Mouse (Mus musculus): ENCODE measurements around the gene Pbp2. TPM values are rescaled to one million over a fixed set of nuclear protein-coding genes. Genes with fewer than 3 reads are reported as not detected.

Pbp2 gene
- 0.20 TPM in 1 of 2 replicates, not detected in the other for polyA plus RNA-seq (2016; fragmentation: Nextera tagmentation; extraction: Ambion mirVana)

DNA sequence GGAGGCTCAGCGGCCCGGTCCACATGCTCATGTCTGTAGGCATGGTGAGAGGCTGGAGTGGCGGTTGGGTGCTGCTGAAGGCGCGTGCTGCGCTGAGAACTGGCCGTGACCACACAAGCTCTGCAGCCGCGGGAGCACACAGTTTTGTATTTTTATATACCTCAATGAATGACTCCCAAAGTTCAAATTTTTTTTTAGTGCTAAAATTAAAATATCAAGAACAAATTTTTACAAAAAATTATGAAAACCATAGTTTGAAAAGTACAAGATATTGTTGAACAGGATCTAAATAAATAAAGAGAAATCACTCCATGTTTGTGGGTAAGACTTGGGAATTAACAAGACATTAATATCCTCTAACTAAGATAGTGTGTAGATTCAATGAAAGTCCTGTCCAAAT is at the start of gene Pbp2:
TSS of gene Pbp2 (minus strand) at position 101 of the 400 bp plus-strand sequence.
- no peak within 1 kb of the TSS for H3K4me3 ChIP-seq
- no peaks in the 10 kb centered on the region for H3K9me3 ChIP-seq
- no peak within 1 kb of the TSS for H3K4me2 ChIP-seq (replicated peaks)
- H3K9ac ChIP-seq = no peak within 1 kb of the TSS
- H3K4me1 ChIP-seq = no peaks in the 10 kb centered on the region
- 98% methylated on average over 9 of the region's 9 CpGs for WGBS
- H3K36me3 ChIP-seq = no peaks in the 10 kb centered on the region
- no peak for ATAC-seq (ENCODE audit: low FRiP score, low read depth)
- H3K27ac ChIP-seq = no peak within 1 kb of the TSS
- no peaks in the 10 kb centered on the region for H3K27me3 ChIP-seq (replicated peaks)

DNA sequence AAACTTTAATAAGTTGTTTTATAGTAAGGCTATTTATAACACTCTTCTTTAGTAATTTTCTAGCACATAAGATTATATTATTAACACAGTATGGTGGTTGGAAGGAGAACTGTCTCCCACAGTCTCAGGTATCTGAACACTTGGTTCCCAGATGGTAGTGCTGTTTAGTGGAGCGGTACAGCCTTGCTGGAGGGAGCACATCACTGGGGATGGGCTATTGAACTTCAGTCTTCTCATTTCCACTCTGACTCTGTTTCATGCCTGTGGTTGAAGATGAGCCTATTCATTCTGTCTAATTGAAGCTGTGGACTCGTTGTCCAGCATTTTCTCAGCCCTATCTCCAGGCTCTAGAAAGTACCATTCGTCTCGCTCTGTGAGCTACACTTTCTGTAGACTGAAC is 44.7 kb upstream of the Pbp2 start:
- Histone ChIP-seq H3K36me3 (no peaks in the 10 kb centered on the region), H3K4me1 (no peaks in the 10 kb centered on the region), H3K27ac (no peak overlapping the region), H3K9me3 (no peaks in the 10 kb centered on the region), H3K4me3 (no peak overlapping the region), H3K4me2 (replicated peaks) (no peak overlapping the region), H3K9ac (no peak overlapping the region), H3K27me3 (replicated peaks) (no peaks in the 10 kb centered on the region)
- 90% methylated on average over 4 of the region's 4 CpGs for WGBS
- ATAC-seq (ENCODE audit: low FRiP score, low read depth) = no peak

DNA sequence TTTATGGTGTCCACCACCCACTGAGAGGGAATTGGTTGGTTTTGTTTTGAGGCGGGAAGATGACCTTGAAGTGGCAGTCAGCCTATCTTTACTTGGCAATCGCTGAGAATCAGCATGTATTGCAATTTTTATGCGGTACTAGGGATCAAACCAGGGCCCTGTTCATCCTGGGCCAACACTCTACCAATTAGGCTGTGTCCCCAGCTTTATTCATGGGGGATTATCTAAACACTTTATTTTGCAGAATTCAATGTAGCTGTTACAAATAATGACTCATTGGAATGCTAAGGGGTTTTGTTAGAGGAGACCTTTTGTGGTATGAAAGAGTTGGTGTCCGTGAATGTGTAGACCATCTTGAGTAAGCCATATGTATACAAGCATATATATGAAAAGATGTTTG is 42.3 kb upstream of the Pbp2 start:
- no peaks in the 10 kb centered on the region for H3K36me3 ChIP-seq
- no peaks in the 10 kb centered on the region for H3K4me1 ChIP-seq
- H3K4me3 ChIP-seq = no peak overlapping the region
- no peaks in the 10 kb centered on the region for H3K27me3 ChIP-seq (replicated peaks)
- ATAC-seq (ENCODE audit: low FRiP score, low read depth) = no peak
- H3K9ac ChIP-seq = no peak overlapping the region
- 77% methylated on average over 4 of the region's 4 CpGs for WGBS
- H3K27ac ChIP-seq = no peak overlapping the region
- H3K4me2 ChIP-seq (replicated peaks) = no peak overlapping the region
- H3K9me3 ChIP-seq = no peaks in the 10 kb centered on the region

- Histone ChIP-seq H3K4me2 (replicated peaks) (no peak overlapping the region), H3K27me3 (replicated peaks) (no peaks in the 10 kb centered on the region), H3K4me3 (no peak overlapping the region), H3K4me1 (no peaks in the 10 kb centered on the region), H3K9ac (no peak overlapping the region), H3K36me3 (no peaks in the 10 kb centered on the region), H3K9me3 (no peaks in the 10 kb centered on the region), H3K27ac (no peak overlapping the region)
- WGBS = 65% methylated on average over 8 of the region's 8 CpGs
- ATAC-seq (ENCODE audit: low FRiP score, low read depth) = no peak
Observed at GRCm38 (mm10) chr6:135351638-135352302, 41.6 kb upstream of the Pbp2 start.

DNA sequence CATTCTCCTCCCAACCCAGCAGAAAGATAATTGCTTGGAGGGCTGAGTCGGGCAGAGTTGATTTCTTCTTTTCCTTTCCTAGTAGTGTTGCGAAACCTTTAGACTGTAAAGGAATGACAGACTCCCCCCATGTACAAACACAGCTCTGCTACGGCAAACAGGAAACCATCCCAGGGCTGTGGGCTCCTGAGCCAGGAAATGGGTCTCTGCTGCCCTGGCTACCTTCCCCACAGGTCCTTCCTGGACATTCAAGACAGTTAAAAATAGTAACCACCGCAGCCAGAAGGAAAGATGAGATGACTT is 30.8 kb upstream of the Pbp2 start:
- Histone ChIP-seq H3K36me3 (no peaks in the 10 kb centered on the region), H3K4me3 (no peak overlapping the region), H3K27ac (no peak overlapping the region), H3K4me2 (replicated peaks) (no peak overlapping the region), H3K9ac (no peak overlapping the region), H3K27me3 (replicated peaks) (no peaks in the 10 kb centered on the region), H3K4me1 (no peaks in the 10 kb centered on the region), H3K9me3 (no peaks in the 10 kb centered on the region)
- no peak for ATAC-seq (ENCODE audit: low FRiP score, low read depth)
- WGBS = 73% methylated on average over 4 of the region's 4 CpGs

DNA sequence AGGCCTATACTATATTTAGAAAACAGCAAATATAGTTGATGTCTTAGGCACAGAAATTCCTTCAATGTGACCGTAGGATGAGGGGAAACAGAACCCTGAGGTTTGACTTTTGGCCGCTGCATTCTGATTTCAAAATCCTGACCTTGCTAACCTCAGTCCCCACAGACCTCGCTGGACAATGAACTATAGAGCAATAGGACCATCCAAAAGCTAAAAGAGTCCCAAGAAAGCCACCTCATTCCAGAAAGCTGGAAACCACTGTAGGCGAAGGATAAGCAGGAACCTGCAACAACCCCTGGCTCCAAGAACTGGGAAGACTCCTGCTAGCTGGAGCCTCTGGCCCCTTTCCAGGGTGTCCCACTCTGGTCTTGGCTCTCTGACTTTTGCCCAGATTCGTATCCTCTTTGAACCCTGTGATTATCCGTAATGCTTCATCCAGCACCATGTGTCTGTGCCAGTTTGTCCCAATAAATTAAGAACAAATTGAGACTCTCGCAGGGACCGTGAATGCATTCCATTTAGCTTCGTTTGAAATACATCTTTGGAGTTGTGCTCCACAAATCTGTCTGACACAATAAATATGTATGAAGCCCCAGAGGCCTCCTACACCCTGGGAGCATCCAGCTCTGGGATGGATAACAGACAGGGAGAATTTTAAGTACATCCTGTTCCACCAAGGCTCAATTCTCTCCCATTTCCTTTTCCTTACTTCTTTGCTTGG is 30.3 kb upstream of the Pbp2 start:
- H3K4me3 ChIP-seq = no peak overlapping the region
- no peak overlapping the region for H3K9ac ChIP-seq
- H3K27me3 ChIP-seq (replicated peaks) = no peaks in the 10 kb centered on the region
- H3K9me3 ChIP-seq = no peaks in the 10 kb centered on the region
- no peaks in the 10 kb centered on the region for H3K4me1 ChIP-seq
- 70% methylated on average over 9 of the region's 9 CpGs for WGBS
- H3K4me2 ChIP-seq (replicated peaks) = no peak overlapping the region
- no peak for ATAC-seq (ENCODE audit: low FRiP score, low read depth)
- H3K27ac ChIP-seq = no peak overlapping the region
- H3K36me3 ChIP-seq = no peaks in the 10 kb centered on the region

DNA sequence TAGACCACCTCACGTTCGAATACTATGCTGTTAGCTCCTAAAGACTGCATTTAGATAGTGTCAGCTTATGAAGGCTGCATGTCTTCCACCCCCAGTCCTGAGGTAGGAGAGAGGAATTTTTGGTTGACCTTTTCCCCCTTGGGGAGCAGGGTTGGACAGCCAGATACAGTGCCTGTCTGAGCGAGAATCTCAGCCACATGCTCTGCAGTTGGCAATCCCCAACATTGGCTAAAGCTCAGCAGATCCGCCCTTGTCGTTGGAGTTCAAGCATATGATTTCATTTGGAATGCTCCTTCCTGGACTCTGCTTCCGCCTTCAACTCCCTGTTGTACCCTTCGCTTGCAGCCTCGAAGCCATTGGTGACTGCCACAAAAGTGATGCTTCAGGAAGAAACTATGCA is 26.2 kb upstream of the Pbp2 start:
- WGBS = 92% methylated on average over 8 of the region's 8 CpGs
- no peak for ATAC-seq (ENCODE audit: low FRiP score, low read depth)
- no peaks in the 10 kb centered on the region for H3K36me3 ChIP-seq

GRCm38 (mm10) chr6:135333994-135334651 is 23.9 kb upstream of the Pbp2 start:
- Histone ChIP-seq H3K27me3 (replicated peaks) (no peaks in the 10 kb centered on the region), H3K9ac (no peak overlapping the region), H3K27ac (no peak overlapping the region), H3K36me3 (no peaks in the 10 kb centered on the region), H3K4me2 (replicated peaks) (no peak overlapping the region), H3K9me3 (no peaks in the 10 kb centered on the region), H3K4me3 (no peak overlapping the region), H3K4me1 (peaks cover 10% of the 10 kb centered on the region)
- WGBS = 62% methylated on average over 5 of the region's 5 CpGs
- ATAC-seq (ENCODE audit: low FRiP score, low read depth) = no peak

More for the DNA sequence above, 26.2 kb upstream of the Pbp2 start:
- no peaks in the 10 kb centered on the region for H3K9me3 ChIP-seq
- H3K27ac ChIP-seq = no peak overlapping the region
- H3K27me3 ChIP-seq (replicated peaks) = no peaks in the 10 kb centered on the region
- H3K4me2 ChIP-seq (replicated peaks) = no peak overlapping the region
- H3K9ac ChIP-seq = no peak overlapping the region
- no peak overlapping the region for H3K4me3 ChIP-seq
- peaks cover 10% of the 10 kb centered on the region for H3K4me1 ChIP-seq

DNA sequence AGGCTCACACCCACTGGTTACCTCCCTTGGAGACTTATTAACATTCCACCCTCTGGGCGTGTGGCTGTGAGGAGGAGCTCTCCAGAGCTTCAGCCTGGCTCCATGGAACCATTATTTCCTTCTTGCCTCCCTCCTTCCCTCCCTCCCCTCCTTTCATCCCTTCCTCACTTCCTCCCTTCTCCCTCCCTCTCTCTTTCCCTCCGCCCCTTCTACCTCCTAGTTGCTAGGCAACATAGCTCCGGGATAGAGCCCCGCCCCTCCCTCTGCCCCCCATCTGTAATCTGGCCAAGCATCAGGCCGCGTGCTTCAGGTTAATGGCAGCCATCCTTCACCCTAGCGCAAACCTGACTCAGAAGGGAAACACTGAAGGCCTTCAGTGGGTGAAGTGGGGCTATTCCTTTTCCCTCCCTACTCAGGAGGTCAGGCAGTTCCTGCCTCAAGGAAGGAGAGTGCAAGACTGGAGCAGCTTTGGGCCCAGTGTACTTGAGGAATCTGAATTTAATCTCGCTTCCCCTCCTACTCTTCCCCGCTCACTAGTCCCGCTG is 22.6 kb upstream of the Pbp2 start:
- H3K4me1 ChIP-seq = peaks cover 10% of the 10 kb centered on the region
- no peaks in the 10 kb centered on the region for H3K36me3 ChIP-seq
- H3K9me3 ChIP-seq = no peaks in the 10 kb centered on the region
- no peak overlapping the region for H3K9ac ChIP-seq
- peak; percentile 82 for ATAC-seq (ENCODE audit: low FRiP score, low read depth)
- H3K4me3 ChIP-seq = no peak overlapping the region
- 17% methylated on average over 10 of the region's 10 CpGs for WGBS
- H3K4me2 ChIP-seq (replicated peaks) = peak overlapping the region; percentile 37
- H3K27ac ChIP-seq = peak overlapping the region; percentile 20; the same call in 1 of the 2 replicates
- no peaks in the 10 kb centered on the region for H3K27me3 ChIP-seq (replicated peaks)

DNA sequence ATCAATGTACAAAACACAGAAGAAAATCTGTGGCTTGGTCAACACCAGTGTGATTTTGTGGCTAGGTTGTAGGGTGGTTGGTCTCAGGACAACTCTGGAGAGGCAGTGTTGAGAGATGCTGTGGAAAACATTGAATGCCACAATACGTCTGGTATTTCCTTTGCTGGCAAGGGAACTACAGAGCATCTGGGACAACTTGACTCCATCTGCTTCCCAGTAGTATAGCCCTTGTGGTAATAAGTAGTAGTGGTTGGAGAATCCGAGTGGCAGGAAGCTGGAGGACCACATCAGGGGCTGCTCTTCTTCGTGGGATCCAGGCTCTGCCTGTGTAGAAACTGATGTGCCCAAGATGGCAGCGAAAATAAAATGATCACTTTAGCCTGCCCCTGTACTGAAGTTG is 21.7 kb upstream of the Pbp2 start:
- H3K27ac ChIP-seq = no peak overlapping the region
- 85% methylated on average over 4 of the region's 4 CpGs for WGBS
- no peak overlapping the region for H3K4me2 ChIP-seq (replicated peaks)
- no peak overlapping the region for H3K4me3 ChIP-seq
- peaks cover 10% of the 10 kb centered on the region for H3K4me1 ChIP-seq
- H3K27me3 ChIP-seq (replicated peaks) = no peaks in the 10 kb centered on the region
- H3K36me3 ChIP-seq = no peaks in the 10 kb centered on the region
- H3K9ac ChIP-seq = no peak overlapping the region
- H3K9me3 ChIP-seq = no peaks in the 10 kb centered on the region
- no peak for ATAC-seq (ENCODE audit: low FRiP score, low read depth)

GRCm38 (mm10) chr6:135326847-135327246 is 16.6 kb upstream of the Pbp2 start:
- 89% methylated on average over 7 of the region's 7 CpGs for WGBS

GRCm38 (mm10) chr6:135324686-135325300 is 14.6 kb upstream of the Pbp2 start:
- no peak overlapping the region for H3K4me3 ChIP-seq
- H3K4me2 ChIP-seq (replicated peaks) = no peak overlapping the region
- no peaks in the 10 kb centered on the region for H3K27me3 ChIP-seq (replicated peaks)
- H3K4me1 ChIP-seq = peaks cover 11% of the 10 kb centered on the region
- no peaks in the 10 kb centered on the region for H3K9me3 ChIP-seq
- no peak overlapping the region for H3K27ac ChIP-seq
- no peak for ATAC-seq (ENCODE audit: low FRiP score, low read depth)
- H3K36me3 ChIP-seq = no peaks in the 10 kb centered on the region
- WGBS = 80% methylated on average over 9 of the region's 9 CpGs
- H3K9ac ChIP-seq = no peak overlapping the region

More at GRCm38 (mm10) chr6:135326847-135327246, 16.6 kb upstream of the Pbp2 start:
- Histone ChIP-seq H3K36me3 (no peaks in the 10 kb centered on the region), H3K27me3 (replicated peaks) (no peaks in the 10 kb centered on the region), H3K9ac (no peak overlapping the region), H3K27ac (no peak overlapping the region), H3K4me2 (replicated peaks) (no peak overlapping the region), H3K9me3 (no peaks in the 10 kb centered on the region), H3K4me3 (no peak overlapping the region), H3K4me1 (peaks cover 11% of the 10 kb centered on the region)
- no peak for ATAC-seq (ENCODE audit: low FRiP score, low read depth)
